Mouse (Mus musculus) liver, embryonic 16.5 days (tissue): Measurements from ENCODE around the gene Mxi1. TPM values are rescaled to one million over a fixed set of nuclear protein-coding genes. Genes with fewer than 3 reads are reported as not detected.

Source experiments
- ATAC-seq: fragments of 200-750 bp; cut with Nextera tagmentation; 2 replicates; pipeline ENCODE4 v1.8.0; 2017; ENCODE audit warnings: low read depth, mild to moderate bottlenecking, moderate number of reproducible peaks, moderate library complexity
- H3K27ac ChIP-seq: fragments of 300-500 bp; sonication (generic); 2 replicates; pipeline ENCODE4 v1.5.1; 2014; ENCODE audit warnings: mild to moderate bottlenecking, low read length
- H3K27me3 ChIP-seq: fragments of 300-500 bp; sonication (generic); 2 replicates; pipeline ENCODE4 v1.6.1; 2014; ENCODE audit warnings: low read depth, low read length, mixed read lengths; ENCODE audit not compliant: control insufficient read depth, insufficient read depth
- H3K36me3 ChIP-seq: fragments of 300-500 bp; sonication (generic); 2 replicates; pipeline ENCODE4 v1.6.1; 2014; ENCODE audit warnings: mild to moderate bottlenecking; ENCODE audit not compliant: control insufficient read depth, insufficient read depth
- H3K4me1 ChIP-seq: fragments of 300-500 bp; sonication (generic); 2 replicates; pipeline ENCODE4 v1.6.1; 2014; ENCODE audit warnings: low read depth, low read length, mixed read lengths; ENCODE audit not compliant: control insufficient read depth
- H3K4me2 ChIP-seq: fragments of 300-500 bp; sonication (generic); 2 replicates; pipeline ENCODE4 v1.6.1; 2014; ENCODE audit warnings: low read depth, low read length, mixed read lengths
- H3K4me3 ChIP-seq: fragments of 300-500 bp; sonication (generic); 2 replicates; pipeline ENCODE4 v1.5.1; 2014; ENCODE audit warnings: low read depth, mild to moderate bottlenecking, low read length
- H3K9ac ChIP-seq: fragments of 300-500 bp; sonication (generic); 2 replicates; pipeline ENCODE4 v1.6.1; 2014; ENCODE audit warnings: low read depth, low read length
- H3K9me3 ChIP-seq: fragments of 300-500 bp; sonication (generic); replicated peaks from 2 replicates; pipeline ENCODE4 v1.6.1; 2016; ENCODE audit warnings: low read length; ENCODE audit not compliant: control insufficient read depth
- WGBS: fragments of 180-500 bp; shearing (Covaris S2); extraction: QIAGEN DNeasy Blood & Tissue Kit; methylation state at CpG from one replicate; pipeline ENCODE4 v1.1.7; 2014; ENCODE audit not compliant: insufficient replicate concordance; 5-methylcytosine and 5-hydroxymethylcytosine counted together
- polyA plus RNA-seq: library from polyadenylated mRNA; unstranded; fragments of >200 nt; fragmentation: Nextera tagmentation; extraction: Ambion mirVana; gene quantifications from 2 replicates; pipeline ENCODE4 v1.2.1, GENCODE M21; 2015

Mxi1 gene
- polyA plus RNA-seq, 1 experiment from 2014 or later: 16.7 TPM

- no peaks in the 10 kb centered on the region for H3K36me3 ChIP-seq
- H3K4me2 ChIP-seq: no peak overlapping the region
- WGBS: 65% methylated on average over 10 of the region's 10 CpGs
- H3K4me3 ChIP-seq: no peak overlapping the region
- no peaks in the 10 kb centered on the region for H3K4me1 ChIP-seq
- H3K27ac ChIP-seq: no peak overlapping the region
- H3K9me3 ChIP-seq: no peaks in the 10 kb centered on the region
- no peak for ATAC-seq
- no peak overlapping the region for H3K9ac ChIP-seq
- H3K27me3 ChIP-seq: no peaks in the 10 kb centered on the region
Measured at GRCm38 (mm10) chr19:53404219-53404836, 94.0 kb downstream of the Mxi1 start.

GRCm38 (mm10) chr19:53404837-53405356 is 94.6 kb downstream of the Mxi1 start:
- H3K9me3 ChIP-seq: no peaks in the 10 kb centered on the region
- H3K4me2 ChIP-seq: no peak overlapping the region
- no peaks in the 10 kb centered on the region for H3K4me1 ChIP-seq
- 52% methylated on average over 18 of the region's 18 CpGs for WGBS
- H3K9ac ChIP-seq: no peak overlapping the region
- H3K27ac ChIP-seq: no peak overlapping the region
- H3K36me3 ChIP-seq: no peaks in the 10 kb centered on the region
- no peak for ATAC-seq
- H3K27me3 ChIP-seq: no peaks in the 10 kb centered on the region
- H3K4me3 ChIP-seq: no peak overlapping the region

DNA sequence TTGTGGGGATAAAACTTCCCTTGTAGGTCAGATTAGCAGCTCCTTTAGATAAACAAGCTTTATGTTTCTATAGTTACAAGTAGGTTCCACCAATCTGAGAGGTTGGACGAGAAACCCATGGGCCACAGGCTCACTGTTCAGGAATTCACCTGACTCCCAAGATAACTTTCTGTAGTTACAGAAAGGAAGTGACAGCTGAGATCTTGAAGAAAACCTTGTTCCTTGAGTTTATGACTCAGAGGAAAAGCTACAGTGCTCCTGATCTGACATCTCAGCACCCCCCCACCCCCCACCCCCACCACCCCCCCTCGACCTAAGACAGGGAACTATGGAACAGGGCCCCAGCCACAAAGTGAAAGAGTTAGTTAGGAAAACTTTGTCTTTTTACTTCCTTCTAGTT is 95.5 kb downstream of the Mxi1 start:
- ATAC-seq: no peak
- 21% methylated on average over 2 of the region's 2 CpGs for WGBS
- H3K9ac ChIP-seq: no peak overlapping the region
- no peak overlapping the region for H3K4me2 ChIP-seq
- no peaks in the 10 kb centered on the region for H3K27me3 ChIP-seq
- H3K9me3 ChIP-seq: no peaks in the 10 kb centered on the region
- H3K27ac ChIP-seq: no peak overlapping the region
- no peaks in the 10 kb centered on the region for H3K36me3 ChIP-seq
- no peak overlapping the region for H3K4me3 ChIP-seq
- no peaks in the 10 kb centered on the region for H3K4me1 ChIP-seq

DNA sequence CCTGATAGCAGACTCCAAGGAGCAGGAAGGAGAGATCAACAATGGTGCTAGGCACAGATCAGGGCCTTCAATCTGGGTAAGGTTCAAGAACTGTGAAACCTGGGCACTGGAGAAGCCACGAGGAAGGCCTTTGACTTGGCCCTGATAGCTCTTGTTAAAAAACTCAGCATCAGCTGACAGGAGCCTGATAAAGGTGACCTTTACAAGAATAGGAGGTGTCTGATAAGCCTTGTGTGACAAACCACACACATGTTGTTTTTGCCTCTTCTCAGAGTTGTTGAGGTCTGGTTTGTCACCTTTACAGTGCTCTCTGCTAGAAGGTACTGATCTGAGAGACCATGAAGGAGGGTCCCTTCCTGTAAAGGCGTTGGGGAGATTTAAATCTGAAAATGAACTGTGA is 97.0 kb downstream of the Mxi1 start:
- H3K27ac ChIP-seq: no peak overlapping the region
- H3K4me3 ChIP-seq: no peak overlapping the region
- 38% methylated on average over 2 of the region's 2 CpGs for WGBS
- no peaks in the 10 kb centered on the region for H3K9me3 ChIP-seq
- ATAC-seq: no peak
- H3K27me3 ChIP-seq: no peaks in the 10 kb centered on the region
- no peaks in the 10 kb centered on the region for H3K36me3 ChIP-seq
- H3K4me2 ChIP-seq: no peak overlapping the region
- H3K9ac ChIP-seq: no peak overlapping the region
- no peaks in the 10 kb centered on the region for H3K4me1 ChIP-seq

- Histone ChIP-seq H3K27me3 (no peaks in the 10 kb centered on the region), H3K9ac (no peak overlapping the region), H3K36me3 (no peaks in the 10 kb centered on the region), H3K9me3 (no peaks in the 10 kb centered on the region), H3K27ac (no peak overlapping the region), H3K4me3 (no peak overlapping the region), H3K4me1 (no peaks in the 10 kb centered on the region), H3K4me2 (no peak overlapping the region)
- WGBS: 70% methylated on average over 8 of the region's 8 CpGs
- ATAC-seq: no peak
Measured at GRCm38 (mm10) chr19:53408398-53408797, 98.1 kb downstream of the Mxi1 start.

DNA sequence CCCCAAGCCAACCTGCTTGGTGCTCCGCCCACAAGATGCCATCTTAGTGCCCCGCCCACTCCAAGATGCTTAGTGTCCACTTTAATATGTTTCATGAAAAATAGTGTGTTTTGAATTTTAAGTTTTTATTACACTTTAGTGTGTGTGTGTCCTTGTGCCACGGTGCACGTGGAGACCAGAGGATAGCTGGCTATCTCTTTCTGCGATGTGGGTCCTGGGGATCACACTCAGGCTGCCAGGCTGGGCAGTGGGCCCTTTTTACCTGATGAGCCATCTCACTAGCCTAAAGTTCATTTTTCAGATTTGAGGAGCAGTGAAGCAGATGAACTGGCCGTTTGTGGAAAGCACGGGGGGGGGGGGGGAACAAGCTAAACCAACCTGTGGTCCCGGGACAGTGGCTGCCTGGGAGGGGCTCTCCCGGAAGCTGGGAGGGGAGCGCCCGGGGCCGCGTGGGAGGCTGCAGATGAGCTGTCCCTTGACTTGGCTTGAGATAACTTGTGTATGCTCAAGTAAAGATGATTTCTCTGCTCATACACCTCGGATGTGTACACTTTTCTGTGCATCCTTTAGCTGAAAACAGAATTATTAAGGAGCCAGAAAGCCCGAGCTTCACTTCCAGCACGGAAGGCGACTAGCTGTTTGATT is 99.5 kb downstream of the Mxi1 start:
- H3K9ac ChIP-seq: no peak overlapping the region
- no peak overlapping the region for H3K4me2 ChIP-seq
- no peak overlapping the region for H3K4me3 ChIP-seq
- H3K4me1 ChIP-seq: no peaks in the 10 kb centered on the region; the same call in 1 of the 2 replicates
- H3K9me3 ChIP-seq: no peaks in the 10 kb centered on the region
- H3K27me3 ChIP-seq: no peaks in the 10 kb centered on the region
- no peak for ATAC-seq
- no peak overlapping the region for H3K27ac ChIP-seq
- 47% methylated on average over 17 of the region's 17 CpGs for WGBS
- no peaks in the 10 kb centered on the region for H3K36me3 ChIP-seq

- Histone ChIP-seq H3K27me3 (no peaks in the 10 kb centered on the region), H3K9ac (no peak overlapping the region), H3K4me2 (no peak overlapping the region), H3K36me3 (no peaks in the 10 kb centered on the region), H3K27ac (no peak overlapping the region), H3K9me3 (no peaks in the 10 kb centered on the region), H3K4me1 (peaks cover 3% of the 10 kb centered on the region), H3K4me3 (no peak overlapping the region)
- ATAC-seq: no peak
- 62% methylated on average over 6 of the region's 6 CpGs for WGBS
Measured at GRCm38 (mm10) chr19:53412149-53412848, 102.0 kb downstream of the Mxi1 start.

GRCm38 (mm10) chr19:53413617-53414380 is 103.5 kb downstream of the Mxi1 start:
- no peak overlapping the region for H3K4me3 ChIP-seq
- ATAC-seq: peak; percentile 43; the same call in 1 of the 2 replicates
- H3K27me3 ChIP-seq: no peaks in the 10 kb centered on the region
- no peak overlapping the region for H3K4me2 ChIP-seq
- peaks cover 3% of the 10 kb centered on the region for H3K4me1 ChIP-seq
- H3K27ac ChIP-seq: no peak overlapping the region
- no peaks in the 10 kb centered on the region for H3K36me3 ChIP-seq
- 71% methylated on average over 15 of the region's 15 CpGs for WGBS
- no peaks in the 10 kb centered on the region for H3K9me3 ChIP-seq
- no peak overlapping the region for H3K9ac ChIP-seq
